Mouse (Mus musculus) embryonic facial prominence, embryonic 12.5 days (tissue): ENCODE measurements at regions not wholly inside any gene's neighbourhood (a gene's known extent, or its start where the extent isn't known, plus 50 kb on each side); places are given as distances from the start of the nearest gene placed in this dataset.

Experiments used
- ATAC-seq: fragments of 200-750 bp; cut with Nextera tagmentation; 2 replicates; pipeline ENCODE4 v1.8.0; 2017; ENCODE audit not compliant: insufficient number of reproducible peaks, insufficient read depth, low FRiP score, low TSS enrichment
- H3K27ac ChIP-seq: fragments of 300-500 bp; sonication (generic); 2 replicates; pipeline ENCODE4 v1.5.1; 2016; ENCODE audit warnings: mild to moderate bottlenecking
- H3K27me3 ChIP-seq: fragments of 300-500 bp; sonication (generic); 2 replicates; pipeline ENCODE4 v1.6.1; 2016; ENCODE audit warnings: mild to moderate bottlenecking, moderate library complexity
- H3K36me3 ChIP-seq: fragments of 300-500 bp; sonication (generic); 2 replicates; pipeline ENCODE4 v1.6.1; 2016; ENCODE audit warnings: mild to moderate bottlenecking
- H3K4me1 ChIP-seq: fragments of 300-500 bp; sonication (generic); 2 replicates; pipeline ENCODE4 v1.6.1; 2016
- H3K4me2 ChIP-seq: fragments of 300-500 bp; sonication (generic); replicated peaks from 2 replicates; pipeline ENCODE4 v1.6.1; 2016; ENCODE audit warnings: mild to moderate bottlenecking, moderate library complexity
- H3K4me3 ChIP-seq: fragments of 300-500 bp; sonication (generic); 2 replicates; pipeline ENCODE4 v1.5.1; 2016; ENCODE audit warnings: mild to moderate bottlenecking
- H3K9ac ChIP-seq: fragments of 300-500 bp; sonication (generic); 2 replicates; pipeline ENCODE4 v1.6.1; 2016; ENCODE audit warnings: mild to moderate bottlenecking, moderate library complexity
- H3K9me3 ChIP-seq: fragments of 300-500 bp; sonication (generic); 2 replicates; pipeline ENCODE4 v1.6.1; 2016; ENCODE audit warnings: mild to moderate bottlenecking, moderate library complexity
- WGBS: fragments of 180-500 bp; shearing (Covaris S2); methylation state at CpG from one replicate; pipeline ENCODE4 v1.1.7; 2016; 5-methylcytosine and 5-hydroxymethylcytosine counted together

DNA sequence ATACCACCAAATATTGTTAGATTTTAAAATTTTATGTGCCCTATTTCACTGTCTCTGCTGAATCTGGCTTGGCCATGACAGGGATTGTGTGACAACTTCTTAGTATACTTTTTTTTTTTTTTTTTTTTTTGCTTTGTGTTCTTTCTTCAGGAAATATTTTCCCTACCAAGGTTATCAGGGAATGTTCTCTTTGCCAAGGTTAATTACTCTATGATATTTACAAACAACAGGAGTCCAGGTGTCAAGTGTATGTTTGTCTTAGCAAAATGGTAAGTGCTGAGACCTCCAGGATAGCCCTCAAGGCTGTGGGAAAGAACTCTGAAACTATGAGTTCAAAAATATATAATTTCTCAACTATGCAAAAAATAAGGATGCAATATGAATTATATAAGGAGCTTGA, 143.4 kb downstream of the Tmem161b start:
- Histone ChIP-seq H3K36me3 (no peaks in the 10 kb centered on the region), H3K9ac (no peak overlapping the region), H3K27me3 (no peaks in the 10 kb centered on the region), H3K4me3 (no peak overlapping the region), H3K4me2 (no peak overlapping the region), H3K27ac (no peak overlapping the region), H3K4me1 (no peaks in the 10 kb centered on the region), H3K9me3 (no peaks in the 10 kb centered on the region)
- ATAC-seq: no peak

DNA sequence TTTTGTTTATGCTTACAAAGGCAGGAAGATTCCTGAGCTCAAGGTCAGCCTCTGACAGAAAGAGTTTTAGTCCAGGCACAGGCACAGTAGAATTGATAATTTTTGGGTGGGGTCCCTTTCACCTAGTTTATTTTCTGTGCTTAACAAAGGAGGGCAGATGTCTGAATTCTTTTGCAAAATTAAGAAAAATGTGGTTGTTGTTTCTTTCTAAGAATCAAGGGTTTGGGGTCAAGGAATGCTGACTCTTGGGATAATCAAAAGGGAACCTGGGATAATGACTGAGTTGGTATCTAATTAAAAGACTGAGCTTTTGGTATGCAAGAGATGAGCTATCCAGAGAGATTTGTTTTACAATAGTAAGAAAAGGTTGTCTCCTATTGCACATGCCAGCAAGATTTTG, 143.9 kb downstream of the Tmem161b start:
- no peaks in the 10 kb centered on the region for H3K9me3 ChIP-seq
- no peak overlapping the region for H3K27ac ChIP-seq
- no peak overlapping the region for H3K4me2 ChIP-seq
- no peak overlapping the region for H3K4me3 ChIP-seq
- no peak overlapping the region for H3K9ac ChIP-seq
- no peaks in the 10 kb centered on the region for H3K36me3 ChIP-seq
- H3K27me3 ChIP-seq: no peaks in the 10 kb centered on the region
- H3K4me1 ChIP-seq: no peaks in the 10 kb centered on the region
- no peak for ATAC-seq

DNA sequence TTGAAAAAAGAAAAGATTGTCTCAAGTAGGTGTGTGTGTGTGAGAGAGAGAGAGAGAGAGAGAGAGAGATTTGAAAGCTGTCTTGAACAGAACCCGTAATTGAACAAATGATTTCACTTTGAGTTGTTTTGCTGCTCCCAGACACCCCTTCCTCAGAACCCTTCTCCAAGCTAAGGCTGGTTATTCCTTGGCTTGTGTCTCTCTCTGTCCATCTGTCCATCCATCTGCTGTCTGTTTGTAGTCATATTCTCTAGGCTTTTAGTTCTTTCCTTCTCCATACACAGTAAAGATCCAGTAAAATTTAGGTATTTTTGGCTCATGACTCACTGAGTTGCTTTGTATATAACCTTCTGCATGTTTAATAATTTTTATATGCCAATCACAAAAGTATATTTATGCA, 144.7 kb downstream of the Tmem161b start:
- WGBS: 89% methylated on average over 1 of the region's 1 CpGs
- Histone ChIP-seq H3K4me2 (no peak overlapping the region), H3K4me3 (no peak overlapping the region), H3K27me3 (no peaks in the 10 kb centered on the region), H3K4me1 (no peaks in the 10 kb centered on the region), H3K36me3 (no peaks in the 10 kb centered on the region), H3K27ac (no peak overlapping the region), H3K9ac (no peak overlapping the region), H3K9me3 (no peaks in the 10 kb centered on the region)
- no peak for ATAC-seq

DNA sequence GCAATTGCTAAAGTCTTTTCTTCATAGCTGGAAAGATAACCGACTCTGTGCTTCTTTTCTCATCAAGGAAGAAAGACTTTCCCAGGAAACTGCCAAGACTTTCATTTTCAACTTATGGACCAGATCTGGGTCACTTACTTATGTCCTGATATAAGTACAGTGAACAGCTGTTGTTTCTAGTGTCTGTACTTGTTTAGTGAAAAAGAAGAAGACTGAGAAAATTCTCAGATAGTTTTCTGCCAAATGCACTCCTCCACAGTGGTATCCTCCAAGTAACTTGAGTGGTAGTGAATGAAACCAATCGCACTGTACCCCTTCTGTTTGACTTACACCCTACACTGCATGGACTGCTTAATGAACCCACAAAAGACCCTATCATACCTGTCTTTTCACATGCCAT, 146.1 kb downstream of the Tmem161b start:
- WGBS: 89% methylated on average over 2 of the region's 2 CpGs
- H3K27ac ChIP-seq: no peak overlapping the region
- H3K9ac ChIP-seq: no peak overlapping the region
- no peaks in the 10 kb centered on the region for H3K27me3 ChIP-seq
- H3K4me1 ChIP-seq: no peaks in the 10 kb centered on the region
- H3K4me2 ChIP-seq: no peak overlapping the region
- no peaks in the 10 kb centered on the region for H3K36me3 ChIP-seq
- H3K9me3 ChIP-seq: no peaks in the 10 kb centered on the region
- H3K4me3 ChIP-seq: no peak overlapping the region
- ATAC-seq: no peak

DNA sequence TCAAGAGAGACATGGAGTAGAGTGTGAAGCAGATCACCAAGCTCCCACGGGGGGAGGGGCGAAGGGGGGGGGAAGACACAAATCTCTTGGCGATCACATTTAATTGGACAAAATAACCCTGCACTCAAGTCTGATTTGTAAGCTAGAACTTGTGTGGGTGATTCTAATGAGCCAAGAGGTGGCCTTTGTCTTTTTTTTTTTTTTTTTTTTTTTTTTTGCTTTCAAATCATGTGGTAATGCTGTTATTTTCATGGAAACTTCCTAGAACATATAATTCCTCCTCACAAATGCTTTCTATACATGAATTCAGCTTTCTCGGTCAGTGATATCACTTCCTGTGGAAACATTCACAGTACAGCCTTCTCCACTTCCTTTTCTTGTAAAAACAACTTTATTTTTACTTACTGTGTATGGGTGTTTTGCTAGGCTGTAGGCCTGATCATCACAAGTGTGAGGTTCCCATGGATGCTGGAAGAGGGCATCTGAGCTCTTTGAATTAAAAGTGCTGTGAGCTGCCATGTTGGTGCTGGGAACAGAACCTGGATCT, 152.7 kb downstream of the Tmem161b start:
- no peak overlapping the region for H3K27ac ChIP-seq
- H3K4me3 ChIP-seq: no peak overlapping the region
- WGBS: 76% methylated on average over 4 of the region's 4 CpGs
- H3K4me2 ChIP-seq: no peak overlapping the region
- H3K36me3 ChIP-seq: no peaks in the 10 kb centered on the region
- H3K4me1 ChIP-seq: no peaks in the 10 kb centered on the region
- H3K27me3 ChIP-seq: no peaks in the 10 kb centered on the region
- no peak overlapping the region for H3K9ac ChIP-seq
- ATAC-seq: no peak
- H3K9me3 ChIP-seq: no peaks in the 10 kb centered on the region

DNA sequence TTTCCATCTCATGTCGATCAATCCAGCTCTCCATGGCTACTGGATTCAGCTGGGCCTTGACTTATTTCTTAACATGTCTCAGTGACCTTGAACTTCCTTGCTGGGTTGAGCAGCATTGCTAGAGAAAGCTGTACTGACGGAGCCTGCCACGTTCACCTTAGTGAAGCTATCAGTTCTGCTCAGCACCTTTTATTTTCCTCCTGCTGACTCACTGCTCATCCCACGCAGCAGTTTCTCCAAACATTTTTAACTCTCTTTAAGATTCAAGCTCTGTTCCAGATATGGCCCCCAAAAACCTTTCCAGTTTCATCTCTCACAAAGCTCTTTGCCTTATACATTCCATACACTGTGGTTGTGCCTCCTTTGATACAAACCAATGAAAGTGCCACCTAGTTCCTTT, 153.8 kb downstream of the Tmem161b start:
- H3K27ac ChIP-seq: no peak overlapping the region
- no peak overlapping the region for H3K9ac ChIP-seq
- no peaks in the 10 kb centered on the region for H3K4me1 ChIP-seq
- no peaks in the 10 kb centered on the region for H3K9me3 ChIP-seq
- ATAC-seq: no peak
- H3K4me3 ChIP-seq: no peak overlapping the region
- H3K4me2 ChIP-seq: no peak overlapping the region
- H3K36me3 ChIP-seq: no peaks in the 10 kb centered on the region
- H3K27me3 ChIP-seq: no peaks in the 10 kb centered on the region
- 84% methylated on average over 4 of the region's 4 CpGs for WGBS

DNA sequence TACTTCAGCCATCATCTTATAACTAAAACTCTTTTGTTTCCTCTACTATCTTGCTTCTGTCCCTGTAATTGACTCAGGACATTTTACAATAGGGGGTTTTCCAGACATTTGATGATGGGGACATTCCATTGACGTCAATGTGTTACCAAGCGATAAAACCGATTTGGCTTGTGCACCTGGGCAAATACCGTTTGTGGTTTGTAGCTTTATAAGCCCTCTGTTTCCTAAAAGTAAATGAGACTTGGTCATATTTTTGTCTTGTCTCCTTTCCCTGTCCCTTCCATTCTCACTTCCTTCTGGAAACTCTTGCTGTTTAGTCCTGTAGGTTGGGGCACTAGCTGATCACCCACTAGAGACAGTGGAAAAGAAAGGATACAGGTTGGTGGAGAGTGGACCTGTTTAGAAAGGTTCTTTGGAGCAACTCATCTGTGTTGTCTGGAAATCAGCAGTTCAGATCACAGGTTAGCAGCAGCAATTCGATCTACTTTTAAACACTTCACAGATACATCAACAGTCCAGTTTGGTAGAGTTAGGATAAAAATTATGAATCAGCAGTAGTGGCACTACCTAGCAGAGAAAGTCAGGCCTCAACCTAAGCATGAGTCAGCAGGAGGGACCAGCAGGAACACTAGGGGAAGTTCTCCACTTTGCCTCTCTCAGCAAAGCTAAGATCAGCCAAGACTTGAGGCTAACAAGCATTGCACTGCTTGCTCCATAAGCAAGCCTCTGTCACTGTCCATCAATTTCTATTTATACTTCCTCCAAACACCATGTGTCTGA, 156.6 kb downstream of the Tmem161b start:
- Histone ChIP-seq H3K4me3 (no peak overlapping the region), H3K4me2 (no peak overlapping the region), H3K36me3 (no peaks in the 10 kb centered on the region), H3K4me1 (no peaks in the 10 kb centered on the region), H3K27me3 (no peaks in the 10 kb centered on the region), H3K27ac (no peak overlapping the region), H3K9me3 (no peaks in the 10 kb centered on the region), H3K9ac (no peak overlapping the region)
- 91% methylated on average over 5 of the region's 5 CpGs for WGBS
- ATAC-seq: no peak

DNA sequence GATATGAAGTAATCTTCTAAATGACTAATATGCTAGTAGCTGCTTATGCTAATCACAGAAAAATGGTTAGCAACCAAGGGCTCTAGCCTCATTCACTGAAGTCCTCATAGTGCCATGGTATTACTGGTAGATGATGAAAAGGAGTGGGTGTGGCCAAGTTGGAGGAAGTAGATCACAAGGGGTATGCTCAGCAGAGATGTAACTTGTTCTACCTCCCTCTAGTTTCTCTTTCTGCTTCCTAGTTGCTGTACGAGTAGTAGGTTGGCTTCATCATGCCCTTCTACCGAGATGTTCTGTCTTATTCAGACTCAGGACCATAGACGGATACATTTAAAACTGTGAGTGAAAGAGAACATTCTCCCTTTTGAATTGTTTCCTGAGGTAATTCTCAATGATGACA, 169.5 kb downstream of the Tmem161b start:
- Histone ChIP-seq H3K9ac (no peak overlapping the region), H3K27me3 (no peaks in the 10 kb centered on the region), H3K36me3 (no peaks in the 10 kb centered on the region), H3K4me1 (no peaks in the 10 kb centered on the region), H3K27ac (no peak overlapping the region), H3K4me3 (no peak overlapping the region), H3K4me2 (no peak overlapping the region), H3K9me3 (no peaks in the 10 kb centered on the region)
- 93% methylated on average over 3 of the region's 3 CpGs for WGBS
- ATAC-seq: no peak

DNA sequence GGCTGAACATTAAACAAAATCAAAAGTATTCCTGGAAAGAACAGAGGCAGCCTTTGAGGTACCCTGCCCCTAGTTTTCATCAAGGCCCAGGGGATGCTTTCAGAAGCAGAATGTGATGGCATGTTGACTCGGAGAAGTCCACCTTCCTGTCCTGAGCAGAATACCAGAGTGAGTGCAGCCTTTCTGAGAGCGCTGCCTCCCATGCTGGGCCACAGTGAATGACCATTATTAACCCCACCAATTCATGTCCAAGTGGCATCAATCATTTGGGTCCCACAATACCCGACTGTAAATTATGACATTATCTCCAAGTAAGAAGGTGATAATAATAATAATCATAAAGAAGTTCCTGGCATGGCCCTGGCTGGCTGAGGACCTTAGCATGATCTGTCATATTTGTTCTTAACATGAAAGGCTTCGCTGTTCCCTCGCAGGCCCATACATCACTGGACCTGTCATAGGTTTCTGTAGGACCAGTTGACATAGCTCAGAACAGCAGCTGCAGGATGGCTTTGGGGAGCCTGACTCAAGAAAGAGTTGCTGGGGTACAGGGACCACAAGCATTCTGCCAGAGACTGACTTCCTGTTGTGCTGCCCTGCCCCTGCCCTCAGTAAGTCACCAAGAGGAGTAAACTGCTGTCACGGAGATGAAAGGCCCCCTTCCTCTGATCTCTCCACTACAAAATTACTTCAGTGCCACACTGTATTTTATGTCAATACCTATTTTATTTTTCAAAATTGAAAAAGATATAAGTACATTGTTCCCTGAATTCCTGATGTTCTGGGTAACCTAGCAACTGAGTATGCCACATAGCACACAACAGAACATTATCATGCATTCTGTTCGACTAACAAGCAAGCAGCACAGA, 176.6 kb downstream of the Tmem161b start:
- no peak overlapping the region for H3K27ac ChIP-seq

DNA sequence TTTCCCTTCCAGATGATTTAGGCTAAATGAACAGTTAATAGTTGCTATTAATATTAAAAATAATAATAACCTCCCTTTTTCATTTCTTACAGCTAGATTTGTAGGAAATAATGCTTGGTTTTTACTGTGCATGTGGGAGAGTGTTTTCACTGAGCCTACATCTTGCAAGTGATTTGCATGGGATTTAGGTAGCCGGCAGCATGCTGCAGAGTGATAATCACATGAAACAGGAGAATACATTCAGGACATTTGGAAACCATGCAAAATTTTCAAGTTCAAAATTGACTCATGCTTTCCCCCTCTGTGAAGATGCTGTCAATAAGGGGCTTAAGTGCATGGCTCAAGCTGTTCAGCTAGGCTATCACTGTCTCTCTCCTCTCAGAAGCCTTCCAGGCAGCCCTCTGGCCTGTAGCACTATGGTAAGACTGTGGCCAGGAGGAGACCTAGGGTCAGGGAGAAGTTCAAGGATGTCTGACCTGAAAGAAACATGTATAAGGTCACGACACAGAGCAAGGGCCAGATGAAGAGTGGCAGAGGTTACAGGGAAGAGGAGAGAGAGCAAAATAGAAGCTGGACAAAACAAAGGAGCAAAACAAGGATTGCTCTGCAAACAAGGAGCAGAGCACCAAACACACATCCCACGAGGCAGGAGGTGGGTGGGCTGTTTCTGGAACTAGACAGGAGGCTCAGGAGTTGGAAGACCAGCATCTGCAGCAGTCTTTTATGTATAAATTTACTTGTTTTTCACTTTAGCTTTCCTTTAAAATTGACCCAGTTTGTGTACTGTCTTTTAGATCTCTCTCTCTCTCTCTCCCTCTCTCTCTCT, 177.5 kb downstream of the Tmem161b start:
- no peak overlapping the region for H3K4me2 ChIP-seq
- WGBS: 34% methylated on average over 3 of the region's 3 CpGs
- no peak overlapping the region for H3K9ac ChIP-seq
- no peaks in the 10 kb centered on the region; the same call in 1 of the 2 replicates for H3K9me3 ChIP-seq
- no peaks in the 10 kb centered on the region for H3K36me3 ChIP-seq
- ATAC-seq: no peak
- no peak overlapping the region for H3K4me3 ChIP-seq
- no peak overlapping the region for H3K27ac ChIP-seq
- H3K4me1 ChIP-seq: no peaks in the 10 kb centered on the region
- H3K27me3 ChIP-seq: no peaks in the 10 kb centered on the region

More for the DNA sequence above, 176.6 kb downstream of the Tmem161b start:
- no peak overlapping the region for H3K4me3 ChIP-seq
- no peak overlapping the region for H3K4me2 ChIP-seq
- no peaks in the 10 kb centered on the region for H3K4me1 ChIP-seq
- no peaks in the 10 kb centered on the region for H3K27me3 ChIP-seq
- H3K9ac ChIP-seq: no peak overlapping the region
- H3K9me3 ChIP-seq: no peaks in the 10 kb centered on the region; the same call in 1 of the 2 replicates
- 66% methylated on average over 7 of the region's 7 CpGs for WGBS
- ATAC-seq: no peak
- H3K36me3 ChIP-seq: no peaks in the 10 kb centered on the region

DNA sequence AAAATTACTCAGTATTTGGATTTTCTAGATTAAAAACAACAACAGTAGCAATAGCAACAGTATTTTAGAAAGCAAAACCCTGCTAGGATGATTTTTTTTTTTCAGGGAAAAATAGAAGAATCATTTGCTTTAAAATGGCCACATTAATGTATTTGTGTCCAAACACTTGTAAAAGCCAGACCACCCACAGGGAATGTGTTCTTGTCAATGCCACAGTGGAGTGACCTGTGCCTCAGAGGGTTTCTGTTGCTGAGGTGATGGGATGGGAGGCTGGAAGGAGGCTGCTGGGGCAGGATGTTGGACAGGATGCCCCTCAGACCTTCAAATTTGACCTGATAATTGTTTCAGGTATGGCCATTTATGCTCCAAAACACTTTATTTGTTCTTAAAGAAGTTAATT, 178.9 kb downstream of the Tmem161b start:
- H3K4me2 ChIP-seq: no peak overlapping the region
- no peak overlapping the region for H3K27ac ChIP-seq
- no peaks in the 10 kb centered on the region for H3K36me3 ChIP-seq
- H3K4me3 ChIP-seq: no peak overlapping the region
- ATAC-seq: no peak
- no peaks in the 10 kb centered on the region for H3K27me3 ChIP-seq
- no peaks in the 10 kb centered on the region for H3K4me1 ChIP-seq
- H3K9me3 ChIP-seq: no peaks in the 10 kb centered on the region; the same call in 1 of the 2 replicates
- H3K9ac ChIP-seq: no peak overlapping the region
